Mouse (Mus musculus): ENCODE data around the gene Pxn.

- no peak for TF ChIP-seq CTCF (IDR thresholded peaks at IDR 0.05; ENCODE audit: extremely low read depth, insufficient read depth, low read length)
- no peak for TF ChIP-seq POLR2A (IDR thresholded peaks at IDR 0.05; ENCODE audit: extremely low read depth, insufficient read depth, low read length)
Measured at GRCm38 (mm10) chr5:115529364-115529741, 22.9 kb downstream of the Pxn start.

All from cortical plate, adult 2 months (tissue).